10 mouse cellular contexts compared by ENCODE assay signal in the genomic region with DNA sequence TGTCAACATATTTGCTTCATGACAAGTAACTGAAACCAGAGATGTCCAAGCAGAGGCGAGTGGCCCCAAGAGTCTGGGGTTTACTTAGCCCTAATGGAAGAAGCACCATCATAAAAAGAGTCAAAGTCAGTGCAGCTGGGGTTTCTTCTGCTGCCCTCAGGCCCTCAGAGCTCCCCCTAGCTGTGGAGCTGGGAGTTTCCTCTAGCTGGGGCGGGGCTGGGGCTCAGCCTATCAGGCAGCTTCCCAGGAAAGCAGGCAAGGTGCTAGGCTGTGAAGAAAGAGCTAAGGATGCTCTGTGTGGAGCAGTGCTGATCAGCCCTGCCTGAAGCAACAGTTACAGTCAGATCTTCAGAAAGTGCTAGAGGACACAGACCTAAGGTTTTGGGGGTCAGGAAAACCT. TPM values are rescaled to one million over a fixed set of nuclear protein-coding genes. Genes with fewer than 3 reads are reported as not detected.
DNase-seq lines count a peak whose midpoint lies in the region; ATAC-seq and TF ChIP-seq lines count a peak whose summit lies in the region.
"Had no signal": no experiment of that assay in that cellular context is flagged by ENCODE, and none has a peak within 500 bp of the region (broad histone marks: within the 10 kb centered on the region; RNA-seq: fewer than 3 reads in every experiment).

No protein-coding gene starts in this region.

- peak; percentile 42 for TF ChIP-seq CTCF in left cerebral cortex, adult 2 months (IDR thresholded peaks at IDR 0.05)
- peak; percentile 56 for TF ChIP-seq CTCF in stomach, postnatal 0 days (IDR thresholded peaks at IDR 0.05; ENCODE audit: low read depth)

- no peak for TF ChIP-seq EP300 in stomach, postnatal 0 days (optimal IDR thresholded peaks at IDR 0.05)

- H3K9ac ChIP-seq in ES-E14 (ENCODE audit: insufficient read depth, low read depth, low read length, poor library complexity, severe bottlenecking) = no peak overlapping the region
- no peak overlapping the region for H3K9ac ChIP-seq in stomach, postnatal 0 days (ENCODE audit: low read length)
- H3K9ac ChIP-seq in forebrain, embryonic 16.5 days (replicated peaks; ENCODE audit: low read depth, low read length) = no peak overlapping the region
- H3K9ac ChIP-seq: forebrain, embryonic 15.5 days; hindbrain, embryonic 15.5 days had no signal

- 90% methylated on average over 2 of the region's 2 CpGs for WGBS in stomach, postnatal 0 days
- 98% methylated on average over 2 of the region's 2 CpGs for whole genome bisulfite sequencing in forebrain, embryonic 16.5 days

- no peak overlapping the region; the same call in 1 of the 2 replicates for H3K27ac ChIP-seq in left cerebral cortex, adult 2 months
- H3K27ac ChIP-seq in ES-E14 (ENCODE audit: insufficient read depth, low read depth, low read length, poor library complexity, severe bottlenecking) = no peak overlapping the region
- no peak overlapping the region for H3K27ac ChIP-seq in stomach, postnatal 0 days (replicated peaks)
- no peak overlapping the region for H3K27ac ChIP-seq in forebrain, embryonic 16.5 days (ENCODE audit: low read length)
- H3K27ac ChIP-seq: forebrain, embryonic 15.5 days; hindbrain, embryonic 15.5 days had no signal

- in situ Hi-C loops in ES-E14 (cut with MboI; ENCODE audit: low sequenced_read_pairs in 2 of 2, unreplicated experiment in 2 of 2) = no loop called here

- peaks cover 11% of the 10 kb centered on the region for H3K36me3 ChIP-seq in ES-E14 (ENCODE audit: control insufficient read depth, insufficient read depth, low read length, poor library complexity, severe bottlenecking)
- peaks cover 8% of the 10 kb centered on the region for H3K36me3 ChIP-seq in stomach, postnatal 0 days (ENCODE audit: control insufficient read depth, insufficient read depth, low read length)
- peaks cover 16% of the 10 kb centered on the region for H3K36me3 ChIP-seq in forebrain, embryonic 16.5 days (ENCODE audit: control insufficient read depth, insufficient read depth)

- no peak overlapping the region for H3K4me2 ChIP-seq in stomach, postnatal 0 days (replicated peaks; ENCODE audit: low read depth)
- no peak overlapping the region for H3K4me2 ChIP-seq in forebrain, embryonic 16.5 days (ENCODE audit: low read length)
- H3K4me2 ChIP-seq: forebrain, embryonic 15.5 days; hindbrain, embryonic 15.5 days had no signal

- no peak overlapping the region for H3K4me3 ChIP-seq in left cerebral cortex, adult 2 months
- no peak overlapping the region for H3K4me3 ChIP-seq in ES-E14 (ENCODE audit: insufficient read depth in 1 of 2, low read depth in 1 of 2, low read length in 2 of 2, poor library complexity in 1 of 2, severe bottlenecking in 1 of 2)
- H3K4me3 ChIP-seq in stomach, postnatal 0 days (ENCODE audit: low read depth, low read length) = no peak overlapping the region
- no peak overlapping the region for H3K4me3 ChIP-seq in forebrain, embryonic 16.5 days (replicated peaks; ENCODE audit: low read length)
- H3K4me3 ChIP-seq: forebrain, embryonic 15.5 days; hindbrain, embryonic 15.5 days had no signal

- no peaks in the 10 kb centered on the region for H3K9me3 ChIP-seq in ES-E14 (ENCODE audit: control insufficient read depth, insufficient read depth, low read depth, low read length)
- H3K9me3 ChIP-seq in stomach, postnatal 0 days (ENCODE audit: control insufficient read depth, low read length) = no peaks in the 10 kb centered on the region
- H3K9me3 ChIP-seq in forebrain, embryonic 16.5 days (ENCODE audit: control insufficient read depth, low read length) = no peaks in the 10 kb centered on the region
- H3K9me3 ChIP-seq: forebrain, embryonic 15.5 days; hindbrain, embryonic 15.5 days had no signal

- H3K27me3 ChIP-seq in stomach, postnatal 0 days (ENCODE audit: control insufficient read depth, insufficient read depth, low read length) = no peaks in the 10 kb centered on the region
- no peaks in the 10 kb centered on the region for H3K27me3 ChIP-seq in forebrain, embryonic 16.5 days (replicated peaks; ENCODE audit: control insufficient read depth, insufficient read depth, low read length)
- H3K27me3 ChIP-seq: forebrain, embryonic 15.5 days; hindbrain, embryonic 15.5 days had no signal

- intact Hi-C loops in left cerebral cortex, adult 2 months (cut with DNase I) = no loop called here
- intact Hi-C loops in left cerebral cortex, postnatal 36 days (cut with DNase I) = no loop called here

- DNase-seq in left cerebral cortex, adult 2 months (ENCODE audit: extremely low spot score in 1 of 2, low spot score in 2 of 2) = no peak
- no peak for DNase-seq in left cerebral cortex, postnatal 36 days (ENCODE audit: low spot score in 2 of 2)
- peak; percentile 21 for DNase-seq in ES-E14 (ENCODE audit: low read depth, low spot score)
- DNase-seq in stomach, postnatal 0 days (ENCODE audit: low spot score) = peak; percentile 31
- no peak for DNase-seq in urinary bladder, postnatal 4 days (ENCODE audit: low spot score in 2 of 2)
- DNase-seq in frontal cortex, postnatal 10 days (ENCODE audit: low spot score in 2 of 2) = no peak

- peaks cover 4 to 8% of the 10 kb centered on the region in 2 experiments; a peak in 3 of 4 replicates for H3K4me1 ChIP-seq in ES-E14 (ENCODE audit: control insufficient read depth in 2 of 2, insufficient read depth in 2 of 2, low read length in 2 of 2, poor library complexity in 1 of 2)
- H3K4me1 ChIP-seq in stomach, postnatal 0 days (replicated peaks; ENCODE audit: control insufficient read depth, insufficient read depth) = no peaks in the 10 kb centered on the region
- H3K4me1 ChIP-seq in forebrain, embryonic 16.5 days (replicated peaks; ENCODE audit: control insufficient read depth, insufficient read depth, low read length) = no peaks in the 10 kb centered on the region
- H3K4me1 ChIP-seq: forebrain, embryonic 15.5 days; hindbrain, embryonic 15.5 days had no signal

- ATAC-seq in granulocyte monocyte progenitor cell, adult 5-6 weeks (replicated peaks; ENCODE audit: poor library complexity, severe bottlenecking) = peak; percentile 56
- ATAC-seq in stomach, postnatal 0 days (ENCODE audit: low FRiP score, low TSS enrichment) = no peak
- no peak for ATAC-seq in forebrain, embryonic 16.5 days
- ATAC-seq: forebrain, embryonic 15.5 days had no signal

TF ChIP-seq in ES-E14, 5 proteins besides CTCF, POLR2A, EP300 and RAD21:
- TF ChIP-seq CHD2 (IDR thresholded peaks at IDR 0.05; ENCODE audit: low read depth, low read length) (no peak), ZC3H11A (IDR thresholded peaks at IDR 0.05; ENCODE audit: borderline replicate concordance, low read depth, low read length) (no peak), MAFK (IDR thresholded peaks at IDR 0.05; ENCODE audit: insufficient read depth, low read depth, low read length) (no peak), ZNF384 (IDR thresholded peaks at IDR 0.05; ENCODE audit: low read depth, low read length) (no peak), HCFC1 (IDR thresholded peaks at IDR 0.05; ENCODE audit: borderline replicate concordance, insufficient read depth, low read length) (no peak)

RNA-seq across cellular contexts. Expression of gene Ermp1, which starts 51.2 kb away (rescaled TPM):
- 10 to 100 TPM; 33.7 to 34.1 TPM for total RNA-seq in left cerebral cortex, adult 2 months (2021)
- 10 to 100 TPM; 35.5 to 35.9 TPM for total RNA-seq in left cerebral cortex, postnatal 36 days (2021)
- 80.2 and 104 TPM in 2 replicates for total RNA-seq in ES-E14 (2012; rRNA removed)
- 27.7 and 39.2 TPM in 2 replicates for total RNA-seq in granulocyte monocyte progenitor cell, adult 5-6 weeks (2014; fragmentation: Nextera tagmentation)
- 52.7 and 61.3 TPM in 2 replicates for total RNA-seq in granulocyte monocyte progenitor cell, adult 5-6 weeks (2017)
- 19.9 and 23.0 TPM in 2 replicates for polyA plus RNA-seq in stomach, postnatal 0 days (2015; fragmentation: Nextera tagmentation; extraction: Ambion mirVana)
- 7.2 and 8.2 TPM in 2 replicates for polyA plus RNA-seq in forebrain, embryonic 16.5 days (2015; fragmentation: Nextera tagmentation; extraction: Ambion mirVana)

Comparison
In these comparisons a context has a peak if more than half of its experiments do, and no peak if none do; other contexts are left out.
1. DNase-seq: peak in ES-E14 (single experiment) and stomach, postnatal 0 days (single experiment); none in left cerebral cortex, adult 2 months (0 of 2), left cerebral cortex, postnatal 36 days (0 of 2), urinary bladder, postnatal 4 days (0 of 2) and frontal cortex, postnatal 10 days (0 of 2).